Mouse (Mus musculus) myocyte (in vitro differentiated cells): ENCODE measurements around the gene Ank2. TPM values are rescaled to one million over a fixed set of nuclear protein-coding genes. Genes with fewer than 3 reads are reported as not detected.
"Not testable (repeated sequence)": the region's sequence is repeated elsewhere in the genome, so short reads cannot be mapped to it uniquely, and the experiment has no call there.

Source experiments
- H3K27me3 ChIP-seq: one replicate; pipeline ENCODE4 v1.6.1; 2011; ENCODE audit not compliant: control insufficient read depth, insufficient read depth, insufficient read length
- H3K36me3 ChIP-seq: one replicate; pipeline ENCODE4 v1.6.1; 2011; ENCODE audit not compliant: control insufficient read depth, insufficient read depth
- H3K4me2 ChIP-seq: one replicate; pipeline ENCODE4 v1.6.1; 2011; ENCODE audit warnings: low read depth, control low read depth
- H3K4me3 ChIP-seq: one replicate; pipeline ENCODE4 v1.5.1; 2011; ENCODE audit warnings: mild to moderate bottlenecking, control low read depth, moderate library complexity
- H3K79me2 ChIP-seq: one replicate; pipeline ENCODE4 v1.6.1; 2011; ENCODE audit not compliant: control insufficient read depth, insufficient read depth
- H3ac ChIP-seq: one replicate; pipeline ENCODE4 v1.6.1; 2011; ENCODE audit not compliant: control insufficient read depth, insufficient read length
- CEBPB ChIP-seq: IDR thresholded peaks from 2 replicates; pipeline ENCODE4 v1.6.1; 2011; ENCODE audit warnings: mild to moderate bottlenecking, moderate library complexity; ENCODE audit not compliant: poor library complexity, insufficient read depth, severe bottlenecking
- E2F4 ChIP-seq: IDR thresholded peaks from one replicate; pipeline ENCODE4 v1.6.1; 2011; ENCODE audit warnings: mild to moderate bottlenecking, control low read depth, moderate library complexity; ENCODE audit not compliant: insufficient read depth
- MAX ChIP-seq: IDR thresholded peaks from one replicate; pipeline ENCODE4 v1.6.1; 2011; ENCODE audit warnings: low read depth, mild to moderate bottlenecking, control low read depth
- MYOD1 ChIP-seq, 3 experiments: IDR thresholded peaks; one replicate each; pipeline ENCODE4 v1.6.1; 2011; ENCODE audit warnings: control low read depth in 2 of 3, low read depth in 2 of 3, mild to moderate bottlenecking in 2 of 3, moderate library complexity in 1 of 3; ENCODE audit not compliant: insufficient read length in 2 of 3, control insufficient read depth in 1 of 3
- MYOG ChIP-seq, 3 experiments: IDR thresholded peaks; one replicate each; pipeline ENCODE4 v1.6.1; 2011; ENCODE audit warnings: control low read depth in 2 of 3, low read depth in 2 of 3, mild to moderate bottlenecking in 2 of 3; ENCODE audit not compliant: insufficient read length in 2 of 3, control insufficient read depth in 1 of 3, insufficient read depth in 1 of 3
- POLR2A ChIP-seq: IDR thresholded peaks from one replicate; pipeline ENCODE4 v1.6.1; 2011; ENCODE audit warnings: low read depth, mild to moderate bottlenecking, control low read depth, moderate library complexity; ENCODE audit not compliant: insufficient read length
- POLR2AphosphoS2 ChIP-seq: IDR thresholded peaks from one replicate; pipeline ENCODE4 v1.6.1; 2011; ENCODE audit warnings: low read depth, control low read depth; ENCODE audit not compliant: insufficient read length
- REST ChIP-seq: IDR thresholded peaks from one replicate; pipeline ENCODE4 v1.6.1; 2011; ENCODE audit warnings: mild to moderate bottlenecking, control low read depth, moderate library complexity; ENCODE audit not compliant: insufficient read depth, insufficient read length
- SRF ChIP-seq: IDR thresholded peaks from one replicate; pipeline ENCODE4 v1.6.1; 2011; ENCODE audit warnings: low read depth; ENCODE audit not compliant: control insufficient read depth, insufficient read length
- TCF12 ChIP-seq: IDR thresholded peaks from one replicate; pipeline ENCODE4 v1.6.1; 2011; ENCODE audit warnings: mild to moderate bottlenecking, control low read depth; ENCODE audit not compliant: poor library complexity, insufficient read depth, severe bottlenecking
- TCF3 ChIP-seq: IDR thresholded peaks from one replicate; pipeline ENCODE4 v1.6.1; 2011; ENCODE audit warnings: low read depth, control low read depth; ENCODE audit not compliant: insufficient read length
- USF1 ChIP-seq: IDR thresholded peaks from one replicate; pipeline ENCODE4 v1.6.1; 2011; ENCODE audit warnings: low read depth, mild to moderate bottlenecking, control low read depth, moderate library complexity
- polyA plus RNA-seq: library from polyadenylated mRNA; unstranded; fragments of >200 nt; fragmentation: generic; extraction: Trizol; gene quantifications from one replicate; pipeline ENCODE4 v1.2.1, GENCODE M21; 2012; ENCODE audit warnings: missing spikeins

Ank2 gene
- polyA plus RNA-seq, 1 experiment: 20.2 TPM

DNA sequence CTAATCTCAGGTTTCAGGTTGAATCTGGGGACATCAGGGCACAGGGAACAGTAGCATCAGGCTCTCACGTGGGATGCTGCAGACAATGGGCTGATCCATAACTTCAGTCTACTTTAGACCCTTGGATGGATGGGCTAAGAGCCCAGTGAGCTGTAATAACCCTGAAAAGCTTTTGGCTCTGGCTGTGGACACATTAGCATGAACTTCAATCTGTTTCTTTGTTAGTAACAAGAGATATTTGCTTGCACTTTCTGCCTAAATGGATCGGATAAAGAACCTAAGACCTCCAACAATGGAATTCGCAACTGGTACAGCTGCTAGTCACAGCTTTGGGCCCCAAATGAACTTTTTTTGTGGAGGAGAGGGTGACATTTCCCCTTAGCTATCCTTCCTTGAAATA is 94.8 kb downstream of the Ank2 start:
- H3K79me2 ChIP-seq: peaks cover 24% of the 10 kb centered on the region
- no peaks in the 10 kb centered on the region for H3K27me3 ChIP-seq
- TF ChIP-seq E2F4 (no peak), SRF (no peak), REST (no peak), TCF12 (no peak), USF1 (no peak), POLR2AphosphoS2 (no peak), TCF3 (no peak), MYOG (IDR thresholded peaks at IDR 0.05; ENCODE audit: control insufficient read depth in 1 of 3, insufficient read depth in 1 of 3, insufficient read length in 2 of 3, low read depth in 2 of 3) (no peak), MAX (no peak), POLR2A (no peak), MYOD1 (IDR thresholded peaks at IDR 0.05; ENCODE audit: control insufficient read depth in 1 of 3, insufficient read length in 2 of 3, low read depth in 2 of 3) (no peak), CEBPB (no peak)
- H3K4me3 ChIP-seq: no peak overlapping the region
- no peaks in the 10 kb centered on the region for H3K36me3 ChIP-seq
- no peak overlapping the region for H3ac ChIP-seq
- H3K4me2 ChIP-seq: no peak overlapping the region

DNA sequence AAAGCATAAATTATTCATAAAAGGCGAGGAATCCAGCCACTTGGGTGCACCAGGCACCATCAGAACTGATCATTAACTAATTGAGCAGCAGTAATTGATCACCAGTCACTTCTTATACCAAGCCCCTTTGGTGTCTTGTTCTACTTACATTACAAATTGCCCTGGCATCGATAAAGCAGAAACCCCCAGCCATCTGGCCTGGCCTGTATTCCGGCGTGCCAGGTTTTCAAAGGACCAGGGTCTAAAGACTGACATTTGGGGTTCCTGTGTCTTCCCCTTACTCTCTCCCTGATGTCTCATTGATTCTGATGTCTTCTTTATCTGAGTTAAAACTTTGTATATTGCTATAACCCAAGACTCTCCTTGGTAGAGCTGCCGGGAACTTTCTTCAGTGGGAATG is 98.2 kb downstream of the Ank2 start:
- H3ac ChIP-seq: no peak overlapping the region
- H3K27me3 ChIP-seq: no peaks in the 10 kb centered on the region
- H3K4me2 ChIP-seq: no peak overlapping the region
- H3K36me3 ChIP-seq: no peaks in the 10 kb centered on the region
- no peak overlapping the region for H3K4me3 ChIP-seq
- peaks cover 7% of the 10 kb centered on the region for H3K79me2 ChIP-seq
- no peak for TF ChIP-seq MYOG (IDR thresholded peaks at IDR 0.05; ENCODE audit: control insufficient read depth in 1 of 3, insufficient read depth in 1 of 3, insufficient read length in 2 of 3, low read depth in 2 of 3)
- no peak for TF ChIP-seq REST
- TF ChIP-seq TCF3: no peak
- TF ChIP-seq E2F4: no peak
- TF ChIP-seq MYOD1 (IDR thresholded peaks at IDR 0.05; ENCODE audit: control insufficient read depth in 1 of 3, insufficient read length in 2 of 3, low read depth in 2 of 3): no peak

DNA sequence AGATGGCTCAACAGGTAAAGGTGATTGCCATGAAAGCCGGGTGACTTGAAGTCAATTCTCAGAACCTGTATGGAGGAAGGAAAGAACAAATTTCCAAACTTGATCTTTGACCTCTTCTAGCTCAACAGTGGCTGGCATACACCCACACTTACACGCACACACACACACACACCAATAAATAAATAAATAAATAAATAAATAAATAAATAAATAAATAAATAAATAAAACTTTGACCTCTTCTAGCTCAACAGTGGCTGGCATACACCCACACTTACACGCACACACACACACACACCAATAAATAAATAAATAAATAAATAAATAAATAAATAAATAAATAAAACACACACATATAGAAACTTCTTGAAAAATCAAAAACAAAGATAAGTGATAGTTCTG is 98.7 kb downstream of the Ank2 start:
- H3K36me3 ChIP-seq, H3K27me3 ChIP-seq, H3K4me3 ChIP-seq, H3K4me2 ChIP-seq, H3ac ChIP-seq, H3K79me2 ChIP-seq: not testable (repeated sequence)

DNA sequence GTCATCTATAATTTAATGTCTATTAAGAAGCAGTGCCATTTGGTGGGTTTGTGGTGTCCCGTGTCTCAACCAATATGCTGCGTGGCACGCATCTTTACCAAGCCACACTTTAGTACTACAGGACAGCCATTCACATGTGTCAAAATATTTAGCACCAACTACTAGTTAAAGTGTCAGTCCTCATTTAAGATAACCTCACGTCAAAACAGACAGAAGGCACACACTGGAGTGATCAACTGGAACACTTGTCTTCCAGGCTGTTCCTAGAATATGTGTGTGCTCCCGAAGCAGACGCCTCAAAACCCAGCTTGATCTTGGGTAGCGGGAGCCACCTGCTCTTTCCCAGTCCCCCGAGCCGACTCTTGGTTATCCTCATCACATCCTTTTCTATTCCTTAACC is 101.4 kb downstream of the Ank2 start:
- no peak for TF ChIP-seq TCF3
- TF ChIP-seq E2F4: no peak
- no peak for TF ChIP-seq CEBPB
- TF ChIP-seq SRF: no peak
- TF ChIP-seq POLR2AphosphoS2: no peak
- TF ChIP-seq MYOD1 (IDR thresholded peaks at IDR 0.05; ENCODE audit: control insufficient read depth in 1 of 3, insufficient read length in 2 of 3, low read depth in 2 of 3): no peak
- no peak for TF ChIP-seq REST
- no peak for TF ChIP-seq POLR2A
- Histone ChIP-seq H3ac (no peak overlapping the region), H3K4me2 (no peak overlapping the region), H3K36me3 (no peaks in the 10 kb centered on the region), H3K79me2 (no peaks in the 10 kb centered on the region), H3K27me3 (no peaks in the 10 kb centered on the region), H3K4me3 (no peak overlapping the region)

DNA sequence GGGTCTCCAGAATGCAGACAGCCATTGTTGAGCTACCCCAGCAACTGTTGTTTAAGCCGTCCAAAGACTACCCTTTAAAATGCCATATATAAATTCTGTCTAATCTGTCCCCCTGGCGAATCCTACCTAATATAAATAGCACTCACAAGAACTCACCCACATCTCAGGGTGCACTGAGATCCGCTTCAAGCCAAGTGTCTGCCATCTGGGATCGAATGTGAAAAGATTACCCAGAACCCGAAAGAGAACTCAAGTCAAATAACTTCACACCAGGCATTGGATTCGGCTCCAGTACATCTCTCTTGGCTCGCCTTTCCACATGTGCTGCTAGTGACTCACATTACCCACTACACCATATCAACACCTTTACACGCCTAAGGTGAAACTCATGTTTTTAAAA is 103.9 kb downstream of the Ank2 start:
- Histone ChIP-seq H3K36me3 (no peaks in the 10 kb centered on the region), H3ac (no peak overlapping the region), H3K4me2 (no peak overlapping the region), H3K27me3 (no peaks in the 10 kb centered on the region), H3K79me2 (no peaks in the 10 kb centered on the region), H3K4me3 (no peak overlapping the region)
- TF ChIP-seq MAX (no peak), REST (no peak), CEBPB (no peak), POLR2AphosphoS2 (no peak), TCF3 (no peak), TCF12 (no peak), MYOG (IDR thresholded peaks at IDR 0.05; ENCODE audit: control insufficient read depth in 1 of 3, insufficient read depth in 1 of 3, insufficient read length in 2 of 3, low read depth in 2 of 3) (no peak), POLR2A (no peak), E2F4 (no peak)

DNA sequence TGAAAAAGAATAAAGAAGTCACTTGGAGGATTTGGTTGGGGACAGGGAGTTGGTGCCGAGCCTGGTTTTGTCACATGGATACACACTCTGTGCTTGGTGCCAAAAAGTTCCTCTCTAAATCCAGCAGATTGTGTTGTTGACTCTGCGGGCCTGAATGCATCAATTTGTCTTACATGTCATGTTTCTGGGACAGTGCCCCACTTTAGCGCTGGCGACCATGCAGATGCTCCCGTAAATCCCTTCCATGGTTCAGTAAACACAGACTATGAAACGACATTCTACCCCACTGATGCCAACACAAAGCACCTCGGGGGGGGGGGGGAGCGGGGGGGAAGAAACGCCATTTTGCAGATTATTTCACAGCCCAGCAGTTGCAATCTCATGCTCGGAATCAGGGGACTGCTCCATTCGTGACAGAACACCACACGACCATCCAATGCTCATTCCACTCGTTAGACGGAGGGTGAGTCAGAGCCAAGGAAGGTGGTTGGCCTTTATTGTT is 112.1 kb downstream of the Ank2 start:
- TF ChIP-seq MAX (no peak), MYOG (IDR thresholded peaks at IDR 0.05; ENCODE audit: control insufficient read depth in 1 of 3, insufficient read depth in 1 of 3, insufficient read length in 2 of 3, low read depth in 2 of 3) (no peak), TCF3 (no peak), E2F4 (no peak), MYOD1 (IDR thresholded peaks at IDR 0.05; ENCODE audit: control insufficient read depth in 1 of 3, insufficient read length in 2 of 3, low read depth in 2 of 3) (no peak), CEBPB (no peak), USF1 (no peak), REST (no peak), SRF (no peak), POLR2AphosphoS2 (no peak), TCF12 (no peak), POLR2A (no peak)
- H3K4me3 ChIP-seq: no peak overlapping the region
- no peak overlapping the region for H3ac ChIP-seq
- no peaks in the 10 kb centered on the region for H3K79me2 ChIP-seq
- no peaks in the 10 kb centered on the region for H3K27me3 ChIP-seq
- H3K36me3 ChIP-seq: no peaks in the 10 kb centered on the region
- no peak overlapping the region for H3K4me2 ChIP-seq
